Mouse (Mus musculus): Measurements from ENCODE around the gene Blmh.

- TF ChIP-seq POLR2A (IDR thresholded peaks at IDR 0.05; ENCODE audit: low read depth, low read length) (no peak), CTCF (IDR thresholded peaks at IDR 0.05; ENCODE audit: extremely low read depth, insufficient read depth, insufficient read length, insufficient replicate concordance) (no peak)
Measured at GRCm38 (mm10) chr11:76995966-76996672, 71.5 kb downstream of the Blmh start.
